Mouse (Mus musculus): ENCODE measurements around the gene Cntn4.

The Cntn4 gene

GRCm38 (mm10) chr6:106675581-106675980 is 998.1 kb downstream of the Cntn4 start:
- DNase-seq, result no peak

- DNase-seq, result no peak
These were observed 1024.5 kb downstream of the Cntn4 start for GRCm38 (mm10) chr6:106701931-106702330.

GRCm38 (mm10) chr6:106705506-106706035 is 1028.1 kb downstream of the Cntn4 start:
- no peak for DNase-seq

GRCm38 (mm10) chr6:106725642-106726041 is 1048.2 kb downstream of the Cntn4 start:
- DNase-seq, result no peak

GRCm38 (mm10) chr6:106726078-106726477 is 1048.6 kb downstream of the Cntn4 start:
- DNase-seq, result no peak

- DNase-seq, result no peak
These were observed 1050.2 kb downstream of the Cntn4 start for GRCm38 (mm10) chr6:106727703-106728102.

- DNase-seq, result no peak
These were observed 1052.3 kb downstream of the Cntn4 start for GRCm38 (mm10) chr6:106729682-106730314.

DNA sequence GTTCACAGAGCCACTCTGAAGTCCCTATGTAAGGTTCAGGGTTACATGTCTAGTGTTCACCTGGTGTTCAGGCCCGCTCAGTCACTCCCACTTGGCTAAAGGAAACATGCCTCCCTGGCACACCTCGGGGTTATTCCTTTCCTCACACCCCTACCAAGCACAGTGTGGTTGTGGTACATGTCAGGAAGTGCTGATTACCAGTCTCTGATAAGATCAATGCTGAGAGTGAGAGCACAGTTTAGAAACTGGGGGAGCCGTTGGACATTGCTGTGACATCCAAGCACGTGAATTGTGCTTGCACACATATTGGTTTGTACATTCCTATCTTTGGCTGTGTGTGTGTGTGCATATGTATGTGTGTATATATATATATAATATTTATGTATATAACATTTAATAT is 1055.1 kb downstream of the Cntn4 start:
- no peak for DNase-seq

- DNase-seq, result no peak
These were observed 1060.8 kb downstream of the Cntn4 start for GRCm38 (mm10) chr6:106738229-106738628.

DNA sequence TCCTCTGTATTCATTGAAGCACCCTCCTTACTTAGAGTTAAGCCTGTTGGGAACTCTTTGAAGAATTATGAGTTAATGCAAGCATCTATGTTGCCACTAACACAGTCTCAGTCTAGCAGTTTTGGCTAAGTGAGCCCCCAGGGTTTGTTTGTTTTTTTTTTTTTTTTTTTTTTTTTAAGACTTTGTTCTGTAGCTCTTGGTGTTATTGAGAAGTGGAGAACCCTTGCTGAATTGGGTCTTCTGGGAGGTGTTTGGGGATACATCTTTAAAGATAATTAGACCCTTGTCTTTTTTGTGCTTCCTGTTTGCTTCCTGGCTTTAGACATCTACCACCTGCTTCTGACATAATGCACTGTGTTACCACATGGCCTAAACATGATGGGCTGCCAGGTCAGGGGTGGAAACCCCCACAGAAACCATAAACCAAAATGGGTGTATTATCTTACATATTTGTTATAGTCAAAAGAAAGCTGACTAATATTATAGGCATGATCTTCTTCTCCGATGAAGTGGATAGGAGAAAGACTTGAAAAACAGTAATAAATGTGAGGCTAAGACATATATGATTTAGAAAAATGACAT is 1062.9 kb downstream of the Cntn4 start:
- no peak for DNase-seq

DNA sequence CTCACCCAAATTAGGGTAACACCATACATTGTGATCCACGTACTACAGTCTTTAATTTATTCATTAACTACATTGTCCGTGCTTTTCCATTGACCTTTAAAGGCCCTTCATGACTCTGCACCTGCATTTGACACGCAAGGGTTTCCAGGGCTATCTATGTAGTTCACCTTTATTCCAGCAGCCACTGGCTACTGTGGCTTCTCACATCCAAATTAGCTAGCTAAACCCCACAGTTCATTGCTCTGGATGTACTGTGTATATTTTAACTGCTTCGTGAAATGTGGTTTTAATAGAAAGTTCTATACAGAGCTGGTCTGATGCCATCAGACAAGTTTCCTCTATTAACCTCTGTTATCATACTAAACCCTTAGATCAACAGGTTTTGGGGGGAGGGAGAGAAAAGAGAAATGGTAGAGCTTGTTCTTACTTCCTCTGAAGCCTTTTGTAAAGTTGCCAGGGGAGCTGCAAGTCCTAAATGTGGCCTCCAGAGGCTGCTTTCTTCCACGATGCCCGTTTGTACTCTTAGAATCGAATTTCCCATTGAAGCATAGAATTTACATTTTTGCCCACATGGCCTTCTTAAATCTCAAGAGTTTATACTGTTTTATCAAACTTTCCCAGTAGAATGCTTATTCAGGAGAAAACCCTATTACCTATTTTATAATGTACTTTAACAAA is 1066.2 kb downstream of the Cntn4 start:
- DNase-seq, result no peak

DNA sequence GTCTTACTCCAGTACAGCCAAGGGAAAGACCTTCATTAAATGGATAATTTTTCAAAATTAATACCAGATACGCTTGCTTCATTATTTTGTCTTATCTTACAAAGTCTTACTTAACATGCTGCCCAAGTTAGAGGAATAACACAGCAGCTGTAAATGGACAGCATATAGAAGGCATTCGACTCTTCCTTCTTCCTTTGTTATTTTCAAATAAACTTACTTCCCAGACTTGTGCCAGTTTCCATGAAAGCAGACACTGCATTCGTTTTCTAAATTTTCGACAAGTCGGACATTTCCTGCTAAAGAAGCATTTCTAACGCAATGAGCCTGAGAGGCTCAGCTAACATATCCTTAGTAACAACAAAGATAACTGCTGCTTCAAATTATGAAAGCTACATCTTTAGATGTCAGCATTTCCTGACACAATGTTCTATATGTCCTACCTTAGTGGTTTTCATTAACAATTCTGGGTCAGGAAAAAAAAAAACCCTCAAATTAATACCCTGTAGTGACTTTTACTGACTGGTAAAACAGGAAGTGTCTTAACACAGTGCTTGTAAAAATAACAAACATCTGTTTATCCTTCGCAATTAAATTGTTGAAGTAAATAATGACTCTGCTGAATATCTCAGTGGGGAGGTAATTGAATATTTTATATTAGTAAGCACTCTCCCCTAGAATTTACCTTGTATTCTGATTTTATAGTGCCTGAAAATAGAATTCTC is 1068.4 kb downstream of the Cntn4 start:
- DNase-seq, result no peak

- DNase-seq, result no peak
These were observed 1069.8 kb downstream of the Cntn4 start for GRCm38 (mm10) chr6:106747251-106747650.

GRCm38 (mm10) chr6:106747804-106748203 is 1070.3 kb downstream of the Cntn4 start:
- no peak for DNase-seq
